Mouse (Mus musculus) embryonic fibroblast, embryonic 13.5 days (primary cell): ENCODE results near the gene Anxa8.

ENCODE experiments used
- CTCF ChIP-seq: IDR thresholded peaks from 2 replicates; pipeline ENCODE4 v1.5.1; 2011; ENCODE audit warnings: mild to moderate bottlenecking, control low read depth, low read length, moderate library complexity, borderline replicate concordance; ENCODE audit not compliant: insufficient read depth
- POLR2A ChIP-seq: IDR thresholded peaks from 2 replicates; pipeline ENCODE4 v1.6.1; 2011; ENCODE audit warnings: low read depth, mild to moderate bottlenecking, control low read depth, low read length, moderate library complexity

- TF ChIP-seq POLR2A (no peak), CTCF (peak; percentile 59)
Observed at GRCm38 (mm10) chr14:34104892-34105291, 19.1 kb downstream of the Anxa8 start.
